Mouse (Mus musculus) stomach, postnatal 0 days (tissue): Measurements from ENCODE around the gene Cadm1.

Experiments used
- CTCF ChIP-seq: IDR thresholded peaks from 2 replicates; pipeline ENCODE4 v1.5.1; 2016; ENCODE audit warnings: antibody characterized with exemption, low read depth, mild to moderate bottlenecking, moderate library complexity
- EP300 ChIP-seq: optimal IDR thresholded peaks from 2 replicates; pipeline ENCODE3; 2016; ENCODE audit warnings: antibody characterized with exemption

DNA sequence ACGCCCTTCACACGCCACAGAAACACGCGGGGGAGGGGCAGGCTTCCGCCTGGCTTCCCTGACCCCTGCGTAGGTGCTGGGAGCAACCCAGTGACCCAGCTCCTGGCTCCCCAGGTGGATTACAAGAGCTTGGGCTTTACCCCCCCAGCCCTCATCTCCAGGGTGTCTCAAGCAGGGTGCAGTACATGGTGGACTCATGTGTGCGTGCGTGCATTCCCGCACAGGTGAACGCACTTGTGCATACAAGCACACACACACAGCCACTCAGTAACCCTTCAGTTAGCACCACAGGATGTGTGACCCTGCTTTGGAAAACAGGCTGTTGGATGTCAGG lies 309.7 kb downstream of the Cadm1 start:
- TF ChIP-seq CTCF (no peak), EP300 (no peak)
